Mouse (Mus musculus): ENCODE results near the gene Slc35a2. TPM values are rescaled to one million over a fixed set of nuclear protein-coding genes. Genes with fewer than 3 reads are reported as not detected.

Slc35a2 gene
- polyA plus RNA-seq (2017; shearing (Covaris generic)), result 38.7 TPM

GRCm38 (mm10) chrX:7883841-7884567 is at the start of gene Slc35a2:
Slc35a2 (plus strand) TSS chrX:7884028.

GRCm38 (mm10) chrX:7841163-7842162 is 42.4 kb upstream of the Slc35a2 start, which contains the start of gene Otud5:
Otud5 (plus strand) TSS chrX:7841364.

GRCm38 (mm10) chrX:7878007-7878419 is 5.8 kb upstream of the Slc35a2 start, which contains the start of gene Pim2:
Pim2 (plus strand) TSS chrX:7878262.

GRCm38 (mm10) chrX:7898880-7899874 is 15.3 kb downstream of the Slc35a2 start, which contains the start of the genes Pqbp1 and Timm17b:
Pqbp1 (minus strand) TSS chrX:7899269.
Timm17b (plus strand) TSS chrX:7899357.

GRCm38 (mm10) chrX:7907735-7908134 is 23.9 kb downstream of the Slc35a2 start, which contains the start of gene Gm10491:
Gm10491 (minus strand) TSS chrX:7907835.

GRCm38 (mm10) chrX:7909242-7909641 is 25.4 kb downstream of the Slc35a2 start, which contains the start of gene Gm10490:
Gm10490 (plus strand) TSS chrX:7909542.

GRCm38 (mm10) chrX:7919601-7920383 is 36.0 kb downstream of the Slc35a2 start, which contains the start of gene Pcsk1n:
Pcsk1n (plus strand) TSS chrX:7919822.

GRCm38 (mm10) chrX:7928270-7928790 is 44.5 kb downstream of the Slc35a2 start, which contains the start of gene Eras:
Eras (minus strand) TSS chrX:7928607.

Other genes starting within 250 kb of the Slc35a2 start
- not detected for gene Syp, start 245.6 kb upstream of the Slc35a2 start, polyA plus RNA-seq (2017; shearing (Covaris generic))
- 21.6 TPM for gene Prickle3, start 226.8 kb upstream of the Slc35a2 start, polyA plus RNA-seq (2017; shearing (Covaris generic))
- 30.3 TPM for gene Plp2, start 212.6 kb upstream of the Slc35a2 start, polyA plus RNA-seq (2017; shearing (Covaris generic))
- gene Magix, start 202.8 kb upstream of the Slc35a2 start, polyA plus RNA-seq (2017; shearing (Covaris generic)), result not detected
- gene Gpkow, start 186.9 kb upstream of the Slc35a2 start, polyA plus RNA-seq (2017; shearing (Covaris generic)), result 68.3 TPM
- 98.4 TPM for gene Wdr45, start 169.7 kb upstream of the Slc35a2 start, polyA plus RNA-seq (2017; shearing (Covaris generic))
- not detected for gene Gm45208, start 161.8 kb upstream of the Slc35a2 start, polyA plus RNA-seq (2017; shearing (Covaris generic))
- gene Praf2, start 155.6 kb upstream of the Slc35a2 start, polyA plus RNA-seq (2017; shearing (Covaris generic)), result 19.8 TPM
- 0.12 TPM for gene Ccdc120, start 133.1 kb upstream of the Slc35a2 start, polyA plus RNA-seq (2017; shearing (Covaris generic))
- 64.9 TPM for gene Tfe3, start 121.5 kb upstream of the Slc35a2 start, polyA plus RNA-seq (2017; shearing (Covaris generic))
- gene Gripap1, start 94.3 kb upstream of the Slc35a2 start, polyA plus RNA-seq (2017; shearing (Covaris generic)), result 104 TPM
- gene Kcnd1, start 61.7 kb upstream of the Slc35a2 start, polyA plus RNA-seq (2017; shearing (Covaris generic)), result 0.19 TPM
- 191 TPM for gene Otud5, start 42.7 kb upstream of the Slc35a2 start, polyA plus RNA-seq (2017; shearing (Covaris generic))
- 233 TPM for gene Pim2, start 5.8 kb upstream of the Slc35a2 start, polyA plus RNA-seq (2017; shearing (Covaris generic))
- gene Pqbp1, start 15.2 kb downstream of the Slc35a2 start, polyA plus RNA-seq (2017; shearing (Covaris generic)), result 170 TPM
- 101 TPM for gene Timm17b, start 15.3 kb downstream of the Slc35a2 start, polyA plus RNA-seq (2017; shearing (Covaris generic))
- not detected for gene Gm10491, start 23.8 kb downstream of the Slc35a2 start, polyA plus RNA-seq (2017; shearing (Covaris generic))
- not detected for gene Gm10490, start 25.5 kb downstream of the Slc35a2 start, polyA plus RNA-seq (2017; shearing (Covaris generic))
- gene Pcsk1n, start 35.8 kb downstream of the Slc35a2 start, polyA plus RNA-seq (2017; shearing (Covaris generic)), result not detected
- gene Eras, start 44.6 kb downstream of the Slc35a2 start, polyA plus RNA-seq (2017; shearing (Covaris generic)), result not detected
- gene Hdac6, start 63.9 kb downstream of the Slc35a2 start, polyA plus RNA-seq (2017; shearing (Covaris generic)), result 12.9 TPM
- gene Gata1, start 94.0 kb downstream of the Slc35a2 start, polyA plus RNA-seq (2017; shearing (Covaris generic)), result not detected
- not detected for gene Glod5, start 134.5 kb downstream of the Slc35a2 start, polyA plus RNA-seq (2017; shearing (Covaris generic))
- 22.0 TPM for gene Suv39h1, start 190.7 kb downstream of the Slc35a2 start, polyA plus RNA-seq (2017; shearing (Covaris generic))
- gene Was, start 206.5 kb downstream of the Slc35a2 start, polyA plus RNA-seq (2017; shearing (Covaris generic)), result 51.5 TPM
- gene Wdr13, start 248.9 kb downstream of the Slc35a2 start, polyA plus RNA-seq (2017; shearing (Covaris generic)), result 19.5 TPM

Measured in effector memory CD4-positive, alpha-beta T cell, adult 5 months (primary cell).